Mouse (Mus musculus): ENCODE data around the gene Spred3. TPM values are rescaled to one million over a fixed set of nuclear protein-coding genes. Genes with fewer than 3 reads are reported as not detected.

Gene Spred3
- polyA plus RNA-seq, 1 experiment, result 18.4 TPM

GRCm38 (mm10) chr7:29128725-29129124, 41.5 kb downstream of the Spred3 start:
- no peak for DNase-seq (ENCODE audit: low spot score)

GRCm38 (mm10) chr7:29126173-29126915, 43.9 kb downstream of the Spred3 start:
- no peak for DNase-seq (ENCODE audit: low spot score)

GRCm38 (mm10) chr7:29124970-29125369, 45.2 kb downstream of the Spred3 start, which contains the start of gene Ryr1:
TSS of gene Ryr1 (minus strand) at chr7:29125179.
- no peak for DNase-seq (ENCODE audit: low spot score)

GRCm38 (mm10) chr7:29123531-29124358, 46.5 kb downstream of the Spred3 start:
- no peak for DNase-seq (ENCODE audit: low spot score)

- DNase-seq (ENCODE audit: low spot score), result no peak
Observed at GRCm38 (mm10) chr7:29122821-29123220, 47.4 kb downstream of the Spred3 start.

GRCm38 (mm10) chr7:29119526-29119925, 50.7 kb downstream of the Spred3 start:
- DNase-seq (ENCODE audit: low spot score), result no peak

GRCm38 (mm10) chr7:29118142-29118851, 51.9 kb downstream of the Spred3 start:
- DNase-seq (ENCODE audit: low spot score), result no peak

GRCm38 (mm10) chr7:29108992-29109955, 60.9 kb downstream of the Spred3 start:
- DNase-seq (ENCODE audit: low spot score), result no peak

Other genes starting within 250 kb of the Spred3 start
- gene Actn4, start 208.1 kb downstream of the Spred3 start, polyA plus RNA-seq (2012; rRNA removed), result 285 and 345 TPM in 2 replicates
- gene Eif3k, start 188.5 kb downstream of the Spred3 start, polyA plus RNA-seq (2012; rRNA removed), result 368 and 380 TPM in 2 replicates
- 3.6 and 3.8 TPM in 2 replicates for gene Map4k1, start 188.4 kb downstream of the Spred3 start, polyA plus RNA-seq (2012; rRNA removed)
- 0.15 and 0.21 TPM in 2 replicates for gene Ryr1, start 45.2 kb downstream of the Spred3 start, polyA plus RNA-seq (2012; rRNA removed)
- 5.6 and 6.7 TPM in 2 replicates for gene Rasgrp4, start 35.6 kb downstream of the Spred3 start, polyA plus RNA-seq (2012; rRNA removed)
- 40.5 and 52.7 TPM in 2 replicates for gene Fam98c, start 14.2 kb downstream of the Spred3 start, polyA plus RNA-seq (2012; rRNA removed)
- gene Ggn, start 201 bp downstream of the Spred3 start, polyA plus RNA-seq (2012; rRNA removed), result 0.69 and 1.1 TPM in 2 replicates
- 171 and 187 TPM in 2 replicates for gene Psmd8, start 10.3 kb upstream of the Spred3 start, polyA plus RNA-seq (2012; rRNA removed)
- 4.9 and 6.7 TPM in 2 replicates for gene Catsperg1, start 43.6 kb upstream of the Spred3 start, polyA plus RNA-seq (2012; rRNA removed)
- gene Kcnk6, start 62.1 kb upstream of the Spred3 start, polyA plus RNA-seq (2012; rRNA removed), result 3.9 and 5.4 TPM in 2 replicates
- gene Yif1b, start 67.9 kb upstream of the Spred3 start, polyA plus RNA-seq (2012; rRNA removed), result 43.4 and 45.5 TPM in 2 replicates
- 144 and 178 TPM in 2 replicates for gene 2200002D01Rik, start 78.1 kb upstream of the Spred3 start, polyA plus RNA-seq (2012; rRNA removed)
- 485 and 505 TPM in 2 replicates for gene Spint2, start 111.5 kb upstream of the Spred3 start, polyA plus RNA-seq (2012; rRNA removed)
- 303 and 338 TPM in 2 replicates for gene Ppp1r14a, start 118.9 kb upstream of the Spred3 start, polyA plus RNA-seq (2012; rRNA removed)
- 1.3 and 2.8 TPM in 2 replicates for gene Dpf1, start 133.5 kb upstream of the Spred3 start, polyA plus RNA-seq (2012; rRNA removed)